Mouse (Mus musculus) lung, adult 2 months (tissue): ENCODE measurements at regions not wholly inside any gene's neighbourhood (a gene's known extent, or its start where the extent isn't known, plus 50 kb on each side); places are given as distances from the start of the nearest gene placed in this dataset.

Source experiments
- DNase-seq: peaks from one replicate; pipeline ENCODE4 v3.0.0; 2022
- H3K4me1 ChIP-seq: fragments of 200-500 bp; 2 replicates; pipeline ENCODE4 v1.6.1; 2011; ENCODE audit warnings: low read length; ENCODE audit not compliant: control insufficient read depth, insufficient read depth
- H3K4me3 ChIP-seq: fragments of 200-500 bp; replicated peaks from 2 replicates; pipeline ENCODE3; 2011; ENCODE audit warnings: low read depth, mild to moderate bottlenecking, control low read depth, low read length; ENCODE audit errors: extremely low read depth
- CTCF ChIP-seq: fragments of 200-500 bp; IDR thresholded peaks from 2 replicates; pipeline ENCODE4 v1.5.1; 2011; ENCODE audit warnings: mild to moderate bottlenecking, low read length, control low read depth; ENCODE audit not compliant: insufficient read depth
- POLR2A ChIP-seq: fragments of 200-500 bp; IDR thresholded peaks from 2 replicates; pipeline ENCODE4 v1.6.1; 2011; ENCODE audit warnings: low read depth, mild to moderate bottlenecking, control low read depth, low read length, borderline replicate concordance; ENCODE audit errors: extremely low read depth
- WGBS: fragments of 180-500 bp; shearing (Covaris S2); methylation state at CpG from one replicate; pipeline ENCODE4 v1.1.7; 2018; 5-methylcytosine and 5-hydroxymethylcytosine counted together

DNA sequence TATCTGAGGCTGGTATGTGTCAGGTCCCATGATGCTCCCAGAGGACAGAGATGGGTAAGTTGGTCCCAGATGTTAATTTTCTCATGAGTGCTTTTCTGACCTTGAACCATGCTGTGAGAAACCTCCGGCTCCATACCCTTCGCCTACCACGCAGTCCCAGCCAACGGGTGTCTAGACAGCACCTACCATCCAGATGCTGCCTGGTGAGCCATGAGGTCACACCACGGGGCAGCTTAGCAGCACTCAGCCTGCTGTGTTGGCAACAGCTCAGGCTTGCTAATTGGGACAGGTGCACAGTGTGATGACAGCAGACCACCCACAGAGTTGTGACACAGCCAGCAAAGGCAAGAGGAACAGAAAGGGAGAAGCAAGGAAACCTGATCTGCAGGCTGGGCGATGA is 122.6 kb downstream of the Adamts1 start:
- no peak for DNase-seq
- TF ChIP-seq CTCF (no peak), POLR2A (no peak)
- Histone ChIP-seq H3K4me1 (peaks cover 2% of the 10 kb centered on the region; the same call in 1 of the 2 replicates), H3K4me3 (no peak overlapping the region)
- WGBS, result 47% methylated on average over 6 of the region's 6 CpGs

DNA sequence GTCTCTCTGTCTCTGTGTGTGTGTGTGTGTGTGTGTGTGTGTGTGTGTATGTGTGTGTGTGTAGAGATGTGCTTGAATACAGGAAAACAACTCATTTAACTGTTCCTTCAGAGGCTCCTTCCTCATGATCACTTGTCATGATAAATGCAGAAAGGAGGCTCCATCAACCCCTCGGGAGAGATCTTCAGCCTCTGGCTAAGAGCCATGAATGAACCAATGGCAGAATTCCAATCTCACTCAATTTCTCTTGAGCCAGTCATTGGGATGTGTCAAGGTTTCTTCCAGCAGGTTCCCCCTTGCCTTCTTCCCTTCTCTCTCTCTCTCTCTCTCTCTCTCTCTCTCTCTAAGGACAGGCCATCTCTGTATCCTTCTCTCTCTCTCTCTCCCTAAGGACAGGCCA is 124.1 kb downstream of the Adamts1 start:
- 25% methylated on average over 1 of the region's 1 CpGs for WGBS

DNA sequence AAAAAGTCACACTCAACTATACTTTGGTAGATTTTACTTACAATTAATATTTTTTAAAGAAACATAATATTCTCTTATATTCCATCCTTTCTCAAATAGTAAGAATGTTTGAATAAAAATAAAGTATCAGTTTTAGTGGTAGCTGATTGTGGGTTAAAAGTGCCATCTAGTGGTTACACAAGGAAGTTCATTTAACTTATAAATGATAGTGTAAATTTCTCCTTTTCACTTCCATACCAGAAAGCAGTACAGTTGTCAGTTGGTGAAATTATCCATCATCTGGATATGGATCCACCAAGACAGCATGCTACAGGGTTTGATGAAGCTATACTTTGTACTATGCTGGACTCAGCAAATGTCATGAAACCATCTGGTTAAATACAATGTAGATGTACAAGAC is 124.7 kb downstream of the Adamts1 start:
- no peak for TF ChIP-seq POLR2A
- TF ChIP-seq CTCF, result no peak
- peaks cover 2% of the 10 kb centered on the region; the same call in 1 of the 2 replicates for H3K4me1 ChIP-seq
- no peak for DNase-seq
- no peak overlapping the region for H3K4me3 ChIP-seq

More for the DNA sequence above, 124.1 kb downstream of the Adamts1 start:
- Histone ChIP-seq H3K4me3 (no peak overlapping the region), H3K4me1 (peaks cover 2% of the 10 kb centered on the region; the same call in 1 of the 2 replicates)
- no peak for DNase-seq
- no peak for TF ChIP-seq POLR2A
- no peak for TF ChIP-seq CTCF

DNA sequence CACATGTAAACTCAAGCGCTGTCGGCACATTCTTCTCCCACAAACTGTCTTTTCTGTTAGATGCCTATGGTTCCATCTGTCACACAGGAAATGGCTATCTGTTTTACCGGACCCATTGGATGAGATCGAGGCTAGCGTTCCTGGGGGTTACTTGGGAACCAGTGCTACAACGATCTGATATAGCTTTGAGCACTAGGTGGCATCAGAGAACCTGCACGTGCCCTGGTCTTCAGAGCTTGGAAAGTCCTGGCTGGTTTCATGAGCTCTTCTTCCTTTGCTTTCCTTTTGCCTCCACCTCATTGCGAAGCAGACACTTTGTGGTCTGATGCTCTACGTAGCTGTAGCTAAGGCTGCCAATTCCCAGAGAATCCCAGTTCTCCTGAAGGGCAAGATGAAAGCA is 123.8 kb upstream of the Cyyr1 start:
- peak; percentile 18 for DNase-seq
- H3K4me1 ChIP-seq, result peaks cover 2% of the 10 kb centered on the region; the same call in 1 of the 2 replicates
- TF ChIP-seq CTCF, result peak; percentile 70
- TF ChIP-seq POLR2A, result no peak
- WGBS, result 15% methylated on average over 9 of the region's 9 CpGs
- no peak overlapping the region for H3K4me3 ChIP-seq

DNA sequence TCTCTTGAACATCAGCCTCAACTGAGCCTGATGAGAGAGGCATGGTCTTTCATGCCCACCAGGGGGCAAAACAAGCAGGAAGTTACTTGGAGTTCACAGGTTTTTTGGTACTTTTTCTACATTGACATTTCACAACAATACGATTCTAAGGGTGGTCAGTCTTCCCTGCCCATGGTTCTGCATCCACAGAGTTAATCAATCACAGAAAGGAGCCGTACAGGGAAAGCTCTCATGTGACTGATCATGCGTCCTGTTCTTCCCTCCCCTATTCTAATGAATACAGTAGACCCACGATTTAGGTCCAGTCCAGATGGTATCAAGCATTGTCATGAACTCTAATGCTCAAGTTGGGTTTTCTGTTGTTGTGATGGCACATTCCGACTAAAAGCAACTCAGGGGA is 115.6 kb upstream of the Cyyr1 start:
- 81% methylated on average over 5 of the region's 5 CpGs for WGBS
- Histone ChIP-seq H3K4me3 (no peak overlapping the region), H3K4me1 (no peaks in the 10 kb centered on the region)
- no peak for DNase-seq
- no peak for TF ChIP-seq CTCF
- no peak for TF ChIP-seq POLR2A

DNA sequence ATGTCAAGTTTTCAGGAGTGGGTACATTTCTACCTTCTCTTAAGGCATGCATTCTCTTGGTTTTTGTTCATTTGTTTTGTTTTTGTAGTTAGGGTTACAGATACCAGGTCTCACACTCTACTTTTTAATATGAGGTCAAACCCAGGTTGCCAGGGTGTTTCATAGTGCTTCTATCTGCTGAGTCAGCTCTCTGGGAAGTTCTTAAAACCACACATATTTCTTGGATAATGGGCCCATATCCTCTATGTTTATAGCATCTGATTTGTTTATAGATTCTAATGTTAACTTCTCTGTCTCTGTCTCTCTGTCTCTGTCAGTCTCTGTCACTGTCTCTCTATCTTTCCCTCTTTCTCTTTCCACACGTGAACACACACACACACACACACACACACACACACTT is 114.6 kb upstream of the Cyyr1 start:
- no peak for TF ChIP-seq CTCF
- no peak for TF ChIP-seq POLR2A
- DNase-seq, result no peak
- H3K4me1 ChIP-seq, result no peaks in the 10 kb centered on the region
- no peak overlapping the region for H3K4me3 ChIP-seq
- 70% methylated on average over 1 of the region's 1 CpGs for WGBS

DNA sequence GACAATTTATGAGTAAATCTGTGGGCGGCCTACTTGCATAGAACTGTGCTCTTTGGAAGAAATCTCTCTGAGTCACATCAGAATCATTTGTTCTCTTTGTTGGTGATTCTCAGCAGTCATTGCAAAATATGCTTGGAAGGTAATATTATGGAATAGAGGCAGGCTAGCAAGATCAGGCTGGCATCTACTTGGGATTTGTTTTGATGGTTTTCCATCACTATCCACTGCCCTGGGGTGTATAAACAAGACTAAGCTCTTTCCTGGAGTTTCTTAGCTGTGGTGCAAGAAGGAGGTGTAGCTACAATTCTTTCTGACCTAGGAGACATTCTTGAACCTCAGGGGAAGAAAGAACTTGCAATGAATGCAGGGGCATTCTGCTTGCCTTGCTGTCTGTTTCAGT is 96.3 kb upstream of the Cyyr1 start:
- no peak for TF ChIP-seq POLR2A
- TF ChIP-seq CTCF, result no peak
- Histone ChIP-seq H3K4me3 (no peak overlapping the region), H3K4me1 (no peaks in the 10 kb centered on the region)
- 93% methylated on average over 1 of the region's 1 CpGs for WGBS
- no peak for DNase-seq

DNA sequence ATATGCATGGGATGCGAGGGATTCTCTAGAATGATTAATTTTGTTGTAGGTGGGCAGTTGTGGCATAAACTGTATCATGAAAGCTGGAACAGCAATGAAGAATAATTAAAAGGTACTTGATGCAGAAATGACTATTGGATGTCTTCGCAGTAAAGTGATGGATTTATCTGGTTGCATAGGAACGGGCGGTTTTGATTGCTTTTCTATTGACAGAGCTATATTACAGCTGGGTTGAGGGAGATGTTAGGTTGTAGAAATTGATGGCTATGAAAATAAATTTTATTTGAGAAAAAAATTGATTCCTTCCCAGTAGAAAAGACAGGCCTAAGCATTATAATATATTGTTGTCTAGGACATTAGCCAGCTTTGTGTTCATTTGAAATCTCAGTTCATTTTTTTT is 87.8 kb upstream of the Cyyr1 start:
- TF ChIP-seq CTCF, result no peak
- TF ChIP-seq POLR2A, result no peak
- Histone ChIP-seq H3K4me1 (no peaks in the 10 kb centered on the region), H3K4me3 (no peak overlapping the region)
- no peak for DNase-seq
- WGBS, result 88% methylated on average over 4 of the region's 4 CpGs

DNA sequence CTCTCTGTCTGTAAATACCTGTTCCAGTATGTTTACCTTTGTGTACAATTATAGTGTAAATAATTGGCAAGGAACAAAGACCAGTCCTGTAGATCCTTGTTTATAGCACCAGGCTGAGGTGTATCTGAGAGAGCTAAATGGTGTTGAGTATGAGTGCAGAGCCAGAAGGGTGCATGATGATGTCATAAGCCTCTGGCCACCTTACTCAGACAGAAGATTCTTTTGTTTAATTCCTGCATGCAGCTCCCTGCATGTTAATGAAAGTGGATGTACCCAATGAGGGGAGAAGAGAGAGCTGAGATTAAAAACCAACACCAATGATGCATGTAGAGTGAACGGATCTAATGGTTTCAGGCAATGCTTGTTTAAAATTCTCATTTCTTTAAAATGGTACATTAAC is 83.9 kb upstream of the Cyyr1 start:
- TF ChIP-seq CTCF (no peak), POLR2A (no peak)
- Histone ChIP-seq H3K4me1 (no peaks in the 10 kb centered on the region), H3K4me3 (no peak overlapping the region)
- WGBS, result 96% methylated on average over 1 of the region's 1 CpGs
- DNase-seq, result no peak

DNA sequence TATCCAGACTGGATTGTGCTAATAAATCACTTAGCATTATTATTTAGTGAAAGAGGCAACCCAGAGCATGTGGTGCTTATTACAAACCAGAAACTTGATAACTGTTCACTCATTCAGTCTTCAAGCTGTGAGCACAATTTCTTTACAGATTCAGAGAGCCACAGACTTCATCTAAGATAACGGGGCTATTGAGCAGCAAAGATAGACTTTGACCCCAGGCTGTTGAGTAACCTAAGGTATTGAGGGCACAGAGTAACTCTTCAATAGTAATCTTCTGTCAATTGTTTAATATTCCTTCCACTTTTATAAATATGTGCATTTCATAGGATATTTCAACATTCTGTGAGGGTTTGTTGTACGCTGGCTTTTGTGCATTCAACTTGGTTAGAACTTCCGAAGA is 76.5 kb upstream of the Cyyr1 start:
- no peaks in the 10 kb centered on the region for H3K4me1 ChIP-seq
- H3K4me3 ChIP-seq, result no peak overlapping the region
- TF ChIP-seq POLR2A, result no peak
- TF ChIP-seq CTCF, result no peak
- no peak for DNase-seq
- WGBS, result 82% methylated on average over 3 of the region's 3 CpGs
